Mouse (Mus musculus): Measurements from ENCODE around the gene Meig1. TPM values are rescaled to one million over a fixed set of nuclear protein-coding genes. Genes with fewer than 3 reads are reported as not detected.

Gene Meig1
- total RNA-seq, 2 experiments from 2014 or later, result not detected

- ATAC-seq (replicated peaks; ENCODE audit: low FRiP score, low TSS enrichment, poor library complexity, severe bottlenecking), result no peak
Observed at GRCm38 (mm10) chr2:3365127-3365526, 57.3 kb downstream of the Meig1 start.

DNA sequence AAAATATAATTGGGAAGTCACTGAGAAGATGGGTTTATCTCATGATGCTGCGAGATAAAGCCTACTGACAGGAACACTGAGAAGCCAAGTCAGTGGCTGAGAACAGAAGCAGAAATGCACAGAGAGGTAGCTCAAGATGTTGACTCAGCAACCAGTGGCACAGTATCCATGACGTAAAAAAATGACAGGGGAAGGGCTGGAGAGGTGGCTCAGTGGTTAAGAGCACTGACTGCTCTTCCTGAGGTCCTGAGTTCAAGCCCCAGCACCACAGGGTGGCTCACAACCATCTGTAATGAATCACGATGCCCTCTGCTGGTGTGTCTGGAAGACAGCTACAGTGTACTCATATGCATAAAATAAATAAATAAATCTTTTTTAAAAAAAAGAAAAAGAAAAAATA, 61.4 kb downstream of the Meig1 start:
- no peak for ATAC-seq (replicated peaks; ENCODE audit: low FRiP score, low TSS enrichment, poor library complexity, severe bottlenecking)

Other genes with a start within 250 kb of the Meig1 start
- gene Nmt2, start 138.4 kb downstream of the Meig1 start, total RNA-seq (2014; fragmentation: Nextera tagmentation), result 25.1 and 28.9 TPM in 2 replicates
- 45.1 and 46.6 TPM in 2 replicates for gene Nmt2, start 138.4 kb downstream of the Meig1 start, total RNA-seq (2017)
- 19.1 and 25.5 TPM in 2 replicates for gene Rpp38, start 90.0 kb downstream of the Meig1 start, total RNA-seq (2014; fragmentation: Nextera tagmentation)
- 12.3 and 15.4 TPM in 2 replicates for gene Rpp38, start 90.0 kb downstream of the Meig1 start, total RNA-seq (2017)
- not detected in 2 replicates for gene Acbd7, start 86.5 kb downstream of the Meig1 start, total RNA-seq (2014; fragmentation: Nextera tagmentation)
- gene Acbd7, start 86.5 kb downstream of the Meig1 start, total RNA-seq (2017), result not detected in 2 replicates
- not detected in 2 replicates for gene Olah, start 25.4 kb downstream of the Meig1 start, total RNA-seq (2014; fragmentation: Nextera tagmentation)
- gene Olah, start 25.4 kb downstream of the Meig1 start, total RNA-seq (2017), result not detected in 2 replicates
- 26.4 and 28.3 TPM in 2 replicates for gene Dclre1c, start 1.5 kb upstream of the Meig1 start, total RNA-seq (2014; fragmentation: Nextera tagmentation)
- 10.6 and 13.3 TPM in 2 replicates for gene Dclre1c, start 1.5 kb upstream of the Meig1 start, total RNA-seq (2017)
- gene Suv39h2, start 52.4 kb upstream of the Meig1 start, total RNA-seq (2014; fragmentation: Nextera tagmentation), result 17.9 and 19.2 TPM in 2 replicates
- gene Suv39h2, start 52.4 kb upstream of the Meig1 start, total RNA-seq (2017), result 15.7 and 18.2 TPM in 2 replicates
- gene Gm45902, start 90.1 kb upstream of the Meig1 start, total RNA-seq (2014; fragmentation: Nextera tagmentation), result 7.3 and 8.1 TPM in 2 replicates
- 11.1 and 13.0 TPM in 2 replicates for gene Gm45902, start 90.1 kb upstream of the Meig1 start, total RNA-seq (2017)
- gene Hspa14, start 90.2 kb upstream of the Meig1 start, total RNA-seq (2014; fragmentation: Nextera tagmentation), result 119 and 121 TPM in 2 replicates
- 161 and 179 TPM in 2 replicates for gene Hspa14, start 90.2 kb upstream of the Meig1 start, total RNA-seq (2017)
- 0.20 TPM in 2 replicates for gene Cdnf, start 90.4 kb upstream of the Meig1 start, total RNA-seq (2014; fragmentation: Nextera tagmentation)
- gene Cdnf, start 90.4 kb upstream of the Meig1 start, total RNA-seq (2017), result 0.75 and 2.6 TPM in 2 replicates
- gene Fam107b, start 147.8 kb upstream of the Meig1 start, total RNA-seq (2014; fragmentation: Nextera tagmentation), result 49.8 and 51.1 TPM in 2 replicates
- 98.2 and 314 TPM in 2 replicates for gene Fam107b, start 147.8 kb upstream of the Meig1 start, total RNA-seq (2017)

Data from megakaryocyte-erythroid progenitor cell, adult 5-6 weeks (primary cell).